Mouse (Mus musculus) urinary bladder, postnatal 36 days (tissue): ENCODE data around the gene Fgfr2.

ENCODE experiments used
- DNase-seq, 2 experiments: peaks; one replicate each; pipeline ENCODE4 v3.0.0; 2022; ENCODE audit warnings: low spot score in 2 of 2, mixed read lengths in 1 of 2

Fgfr2 gene

GRCm38 (mm10) chr7:130823992-130824391, 2299.2 kb downstream of the Fgfr2 start:
- no peak for DNase-seq

- DNase-seq, result no peak
Observed at GRCm38 (mm10) chr7:130819624-130820023, 2303.5 kb downstream of the Fgfr2 start.

- DNase-seq, result no peak
Observed at GRCm38 (mm10) chr7:130818813-130819212, 2304.3 kb downstream of the Fgfr2 start.

GRCm38 (mm10) chr7:130816243-130816642, 2306.9 kb downstream of the Fgfr2 start:
- DNase-seq, result no peak

- DNase-seq, result no peak
Observed at GRCm38 (mm10) chr7:130815601-130816000, 2307.5 kb downstream of the Fgfr2 start.

GRCm38 (mm10) chr7:130812407-130812806, 2310.7 kb downstream of the Fgfr2 start:
- no peak for DNase-seq

- no peak for DNase-seq
Observed at GRCm38 (mm10) chr7:130810238-130810637, 2312.9 kb downstream of the Fgfr2 start.

- no peak for DNase-seq
Observed at GRCm38 (mm10) chr7:130808694-130809093, 2314.5 kb downstream of the Fgfr2 start.

- DNase-seq, result peak; percentile 43 to 68
Observed at GRCm38 (mm10) chr7:130807749-130808148, 2315.4 kb downstream of the Fgfr2 start.

- DNase-seq, result peak in 1 of 2 experiments; percentile 9
Observed at GRCm38 (mm10) chr7:130804991-130805390, 2318.2 kb downstream of the Fgfr2 start.

- DNase-seq, result no peak
Observed at GRCm38 (mm10) chr7:130803251-130803825, 2319.8 kb downstream of the Fgfr2 start.

- DNase-seq, result no peak
Observed at GRCm38 (mm10) chr7:130801811-130802210, 2321.3 kb downstream of the Fgfr2 start.

- DNase-seq, result no peak
Observed at GRCm38 (mm10) chr7:130800681-130801080, 2322.5 kb downstream of the Fgfr2 start.

- DNase-seq, result no peak
Observed at GRCm38 (mm10) chr7:130799418-130799817, 2323.7 kb downstream of the Fgfr2 start.

GRCm38 (mm10) chr7:130797524-130797923, 2325.6 kb downstream of the Fgfr2 start:
- no peak for DNase-seq

- DNase-seq, result no peak
Observed at GRCm38 (mm10) chr7:130796786-130797185, 2326.4 kb downstream of the Fgfr2 start.

- no peak for DNase-seq
Observed at GRCm38 (mm10) chr7:130793671-130794070, 2329.5 kb downstream of the Fgfr2 start.

- DNase-seq, result no peak
Observed at GRCm38 (mm10) chr7:130789456-130789855, 2333.7 kb downstream of the Fgfr2 start.

GRCm38 (mm10) chr7:130788950-130789349, 2334.2 kb downstream of the Fgfr2 start:
- no peak for DNase-seq

- no peak for DNase-seq
Observed at GRCm38 (mm10) chr7:130787537-130787936, 2335.6 kb downstream of the Fgfr2 start.

- no peak for DNase-seq
Observed at GRCm38 (mm10) chr7:130786708-130787107, 2336.4 kb downstream of the Fgfr2 start.

GRCm38 (mm10) chr7:130785923-130786575, 2337.1 kb downstream of the Fgfr2 start:
- no peak for DNase-seq

- DNase-seq, result no peak
Observed at GRCm38 (mm10) chr7:130782501-130783050, 2340.6 kb downstream of the Fgfr2 start.
